Mouse (Mus musculus): ENCODE measurements at regions not wholly inside any gene's neighbourhood (a gene's known extent, or its start where the extent isn't known, plus 50 kb on each side); places are given as distances from the start of the nearest gene placed in this dataset.

DNA sequence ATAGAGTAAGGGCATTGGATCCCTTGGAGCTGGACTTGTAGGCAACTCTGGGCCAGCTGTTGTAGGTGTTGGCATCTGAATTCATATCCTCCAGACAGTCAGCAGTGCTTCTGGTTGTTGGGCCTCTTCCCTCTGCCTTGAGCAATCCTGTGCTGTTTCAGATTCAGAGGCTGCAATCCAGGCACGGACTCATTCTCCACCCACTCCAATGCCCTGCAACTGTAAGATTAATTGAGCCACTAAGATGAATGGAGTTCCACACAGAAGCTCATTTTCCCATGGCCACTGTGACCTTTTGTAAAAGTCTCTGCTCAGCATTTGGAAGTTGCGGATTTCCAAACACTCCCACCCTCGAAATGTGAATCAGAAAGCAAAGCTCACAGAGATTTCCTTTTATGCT, 65.7 kb upstream of the Wdr11 start:
- no peak for TF ChIP-seq POLR2A (IDR thresholded peaks at IDR 0.05; ENCODE audit: low read depth, low read length)
- no peak for TF ChIP-seq CTCF (IDR thresholded peaks at IDR 0.05; ENCODE audit: extremely low read depth, insufficient read length, insufficient replicate concordance, low read depth, low read length)
